Mouse (Mus musculus) olfactory bulb, adult 2 months (tissue): ENCODE results near the gene Tcf12.

ENCODE experiments used
- CTCF ChIP-seq: fragments of 200-500 bp; IDR thresholded peaks from 2 replicates; pipeline ENCODE4 v1.5.1; 2012; ENCODE audit warnings: low read depth, mild to moderate bottlenecking, low read length, moderate library complexity; ENCODE audit not compliant: insufficient read depth
- POLR2A ChIP-seq: fragments of 200-500 bp; IDR thresholded peaks from 2 replicates; pipeline ENCODE4 v1.6.1; 2012; ENCODE audit warnings: mild to moderate bottlenecking, low read depth, low read length, moderate library complexity; ENCODE audit not compliant: insufficient read depth

DNA sequence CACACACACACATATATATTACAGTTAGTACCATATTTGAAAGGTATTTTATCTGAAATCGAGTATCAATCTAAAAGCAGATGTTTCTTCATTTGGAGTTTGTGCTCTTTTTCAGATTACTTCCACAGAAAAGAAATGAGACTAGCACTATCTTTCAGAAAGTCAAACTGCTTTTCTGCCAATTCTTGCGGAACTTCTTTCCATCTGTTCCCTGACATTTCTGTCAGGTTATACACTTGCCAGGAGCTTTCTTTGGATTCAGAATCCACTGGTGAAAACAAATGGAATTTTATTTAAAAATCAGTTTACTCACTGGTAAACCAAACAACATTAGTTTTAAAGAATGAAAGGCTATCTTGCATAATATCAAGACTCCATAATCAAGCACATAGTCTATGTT is 78.4 kb downstream of the Tcf12 start:
- TF ChIP-seq POLR2A, result no peak
- TF ChIP-seq CTCF, result no peak
